Mouse (Mus musculus): ENCODE measurements around the gene Ccer1.

The Ccer1 gene

DNA sequence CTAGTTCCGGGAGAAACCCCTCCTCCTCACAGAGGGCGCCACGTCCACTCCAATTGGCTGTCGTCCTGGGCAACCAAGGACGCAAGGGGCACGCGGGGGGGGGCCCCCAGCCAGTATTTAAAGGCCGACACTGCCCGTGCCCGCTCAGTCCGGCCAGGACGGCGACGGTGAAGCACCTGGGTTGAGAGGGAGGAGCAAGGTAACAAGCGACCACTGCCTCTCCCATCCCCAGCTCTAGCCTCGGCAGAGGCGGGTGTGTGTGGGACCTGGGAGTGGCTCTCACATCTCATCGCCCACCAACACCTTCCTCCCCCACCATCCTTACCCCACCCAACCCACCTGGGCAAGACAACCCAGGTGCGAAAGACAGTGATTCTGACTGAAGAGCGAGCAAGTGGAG lies at the start of gene Ccer1:
Gene Ccer1, plus strand, starts transcription at position 147 of the 400 bp plus-strand sequence.
- POLR2A ChIA-PET, result no interaction called here
- CTCF ChIA-PET, result interaction anchor here in 3 of 4 experiments (0.5 to 0.7 kb wide), 3 partner anchors 317 to 786 kb away, joined by 3 to 7 read pairs (median 4); no protein-coding TSS in a partner anchor

DNA sequence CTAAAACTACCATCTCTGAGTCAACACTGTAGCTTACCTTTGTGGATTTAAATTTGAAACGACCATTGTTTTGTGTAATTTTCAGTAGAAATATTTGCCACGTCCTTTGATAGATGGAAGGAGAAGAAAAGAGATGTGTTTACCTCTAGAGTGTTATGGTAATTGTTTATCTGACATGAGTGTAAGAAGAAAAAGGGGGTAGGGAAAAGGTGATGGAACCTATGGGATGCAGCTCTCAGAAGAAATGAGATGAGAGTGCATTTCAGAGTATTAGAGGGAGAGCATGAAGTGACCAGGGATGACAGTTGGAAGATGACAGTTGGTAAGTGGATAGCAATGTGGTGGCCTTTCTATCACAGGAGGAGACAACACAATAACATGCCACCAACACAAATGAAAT lies 49.1 kb upstream of the Ccer1 start, which contains the start of gene Epyc:
Gene Epyc, plus strand, starts transcription at position 301 of the 400 bp plus-strand sequence.
- CTCF ChIA-PET, result no interaction called here

DNA sequence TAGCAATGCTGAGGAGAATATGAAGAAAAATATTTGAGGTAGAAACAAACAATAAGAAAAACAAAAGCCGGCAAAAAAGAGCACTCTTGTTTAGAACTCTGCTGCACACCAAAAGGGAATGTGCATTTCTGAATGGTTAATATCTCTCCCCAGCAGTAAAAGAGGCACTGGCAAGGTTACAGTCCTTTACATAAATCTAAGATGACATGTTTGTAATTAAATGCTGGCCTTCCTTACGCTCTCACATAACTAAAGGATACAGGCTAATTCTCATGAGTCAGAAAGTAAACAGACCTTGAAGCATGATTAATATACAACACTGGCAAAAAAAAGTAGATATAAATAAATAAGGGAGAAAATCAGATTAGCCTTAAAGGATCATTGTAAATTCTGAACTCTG lies 42.5 kb upstream of the Ccer1 start:
- POLR2A ChIA-PET, result no interaction called here

More for the DNA sequence above, 49.1 kb upstream of the Ccer1 start, which contains the start of gene Epyc:
- POLR2A ChIA-PET, result no interaction called here

DNA sequence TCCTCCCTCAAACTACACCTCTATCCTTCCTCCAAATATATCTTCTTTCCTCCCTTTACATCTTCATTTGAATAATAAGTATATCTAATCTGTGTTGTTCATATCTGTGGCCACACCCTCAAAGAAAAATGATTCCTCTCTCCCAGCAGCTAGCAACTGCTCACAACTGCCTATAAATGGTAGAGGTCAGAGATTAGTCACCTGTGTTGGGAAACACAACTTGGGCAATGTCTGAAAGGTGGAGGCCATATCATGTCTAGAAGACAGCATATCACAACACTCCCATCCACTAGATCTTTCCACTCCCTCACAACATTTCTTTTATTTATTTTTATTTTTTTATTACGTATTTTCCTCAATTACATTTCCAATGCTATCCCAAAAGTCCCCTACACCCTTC lies 33.4 kb upstream of the Ccer1 start:
- ChIA-PET POLR2A (no interaction called here), CTCF (interaction anchor here in 1 of 4 experiments (0.9 kb wide), 1 partner anchor 46 kb away, joined by 7 read pairs; no protein-coding TSS in a partner anchor)

More for the DNA sequence above, 42.5 kb upstream of the Ccer1 start:
- CTCF ChIA-PET, result no interaction called here

DNA sequence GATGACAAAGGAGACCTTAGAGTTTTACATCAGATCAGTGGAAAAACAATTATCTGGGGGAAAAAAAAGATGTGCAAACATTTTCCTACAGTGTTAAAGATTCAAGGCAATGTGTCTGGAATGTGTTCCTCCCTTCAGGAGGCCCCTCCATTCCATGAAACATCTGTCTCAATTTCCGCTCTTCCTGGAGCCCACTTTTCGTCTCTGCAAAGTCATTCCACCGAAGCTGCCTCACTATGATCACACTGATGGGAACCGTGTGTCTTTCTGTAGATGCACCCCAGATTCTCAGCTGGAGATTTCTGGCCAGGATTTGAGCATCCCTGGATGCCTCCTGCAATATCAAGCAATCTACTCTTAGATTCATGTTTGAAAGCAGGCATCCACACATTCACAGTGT lies 24.2 kb upstream of the Ccer1 start:
- ChIA-PET CTCF (no interaction called here), POLR2A (no interaction called here)

DNA sequence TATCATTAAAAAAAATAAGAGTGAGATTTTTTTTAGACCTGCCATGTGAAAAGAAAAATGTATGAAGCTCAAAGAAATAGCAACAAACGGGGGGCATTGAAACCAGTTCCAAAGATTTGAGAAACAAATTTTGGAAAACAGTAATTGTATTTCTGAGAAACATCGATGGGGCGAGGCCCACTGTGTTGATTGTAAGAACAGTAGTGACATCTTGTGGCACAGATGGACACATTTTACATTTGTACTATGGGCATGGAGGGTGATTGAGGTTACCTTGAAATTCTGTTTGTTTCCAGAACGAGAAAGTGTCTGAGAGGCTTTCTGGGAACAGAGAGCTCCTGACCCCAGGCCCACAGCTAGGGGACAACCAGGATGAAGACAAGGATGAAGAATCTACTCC lies 22.7 kb upstream of the Ccer1 start:
- POLR2A ChIA-PET, result no interaction called here
- CTCF ChIA-PET, result no interaction called here

DNA sequence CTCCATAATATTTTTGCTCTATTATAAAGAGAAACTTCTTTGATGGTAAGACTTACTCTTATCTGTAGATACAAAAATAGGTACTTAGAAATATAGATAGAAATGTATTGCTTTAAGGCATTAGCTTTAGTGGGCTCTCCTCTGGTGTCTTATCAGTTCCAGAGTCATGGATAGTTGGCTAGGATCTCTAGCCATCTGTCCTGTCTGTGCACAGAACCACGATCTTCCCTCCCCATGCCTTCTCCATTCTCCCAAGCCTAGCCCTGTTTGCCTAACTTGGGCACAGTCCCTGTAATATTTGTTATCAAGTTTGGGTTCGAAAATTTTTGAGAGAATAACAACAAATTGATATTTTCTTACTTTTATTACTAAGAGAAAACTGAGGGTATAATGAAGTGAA lies 19.6 kb upstream of the Ccer1 start:
- CTCF ChIA-PET, result no interaction called here
- POLR2A ChIA-PET, result no interaction called here

DNA sequence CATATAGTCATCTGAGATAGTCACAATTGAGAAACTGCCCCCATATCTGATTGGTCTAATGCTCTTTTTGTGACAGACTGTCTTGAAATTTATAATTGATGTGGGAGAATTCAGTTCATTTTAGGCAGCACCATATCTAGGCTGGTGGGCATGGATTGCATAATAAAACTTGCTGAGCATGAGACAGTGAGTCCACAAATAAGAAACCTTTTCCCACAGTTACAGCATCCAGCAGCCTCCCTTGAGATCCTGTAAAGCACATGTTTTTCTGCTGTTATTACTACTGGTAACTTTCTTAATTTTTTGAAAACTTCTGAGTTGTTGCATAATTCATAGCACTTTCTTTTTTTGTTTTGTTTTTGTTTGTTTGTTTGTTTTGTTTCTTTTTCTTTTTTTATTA lies 9.9 kb upstream of the Ccer1 start:
- ChIA-PET POLR2A (no interaction called here), CTCF (no interaction called here)

DNA sequence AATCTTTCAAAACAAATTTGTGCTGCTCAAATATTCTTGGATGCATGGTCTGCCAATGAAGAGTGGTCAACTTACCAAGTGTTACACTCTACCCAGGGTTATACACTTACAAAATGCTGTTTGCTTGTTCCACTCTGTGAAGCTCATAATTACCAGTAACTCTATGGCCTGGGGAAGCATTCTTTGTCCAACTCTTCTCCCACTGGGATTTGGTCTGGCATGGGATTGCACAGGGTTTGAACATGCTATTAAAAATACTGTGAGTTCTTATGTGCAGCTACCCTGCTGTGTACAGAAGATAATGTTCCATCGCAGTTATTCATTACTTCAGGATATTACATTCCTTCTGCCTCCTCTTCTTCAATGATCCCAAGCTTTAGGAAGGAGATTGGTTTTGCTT lies 5.7 kb upstream of the Ccer1 start:
- POLR2A ChIA-PET, result no interaction called here
- CTCF ChIA-PET, result no interaction called here

DNA sequence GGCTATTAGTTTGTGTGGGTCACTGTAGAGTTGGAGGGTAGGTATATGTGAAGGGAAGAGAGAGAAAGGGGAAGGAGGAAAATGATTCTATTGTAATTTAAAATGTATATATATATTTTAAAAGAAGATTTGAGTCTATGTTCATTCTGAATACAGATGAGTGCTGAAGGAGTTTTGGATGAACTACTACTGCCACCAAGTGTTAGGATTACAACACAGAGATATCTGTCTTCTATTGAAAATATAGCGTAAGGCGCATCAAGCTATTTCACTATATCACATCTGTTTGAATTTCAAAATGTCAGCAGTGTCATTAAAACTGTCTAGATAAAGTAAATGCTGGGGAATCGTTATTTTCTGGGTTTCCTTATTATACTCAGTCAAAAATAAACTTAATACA lies 3.4 kb upstream of the Ccer1 start:
- ChIA-PET POLR2A (no interaction called here), CTCF (no interaction called here)

DNA sequence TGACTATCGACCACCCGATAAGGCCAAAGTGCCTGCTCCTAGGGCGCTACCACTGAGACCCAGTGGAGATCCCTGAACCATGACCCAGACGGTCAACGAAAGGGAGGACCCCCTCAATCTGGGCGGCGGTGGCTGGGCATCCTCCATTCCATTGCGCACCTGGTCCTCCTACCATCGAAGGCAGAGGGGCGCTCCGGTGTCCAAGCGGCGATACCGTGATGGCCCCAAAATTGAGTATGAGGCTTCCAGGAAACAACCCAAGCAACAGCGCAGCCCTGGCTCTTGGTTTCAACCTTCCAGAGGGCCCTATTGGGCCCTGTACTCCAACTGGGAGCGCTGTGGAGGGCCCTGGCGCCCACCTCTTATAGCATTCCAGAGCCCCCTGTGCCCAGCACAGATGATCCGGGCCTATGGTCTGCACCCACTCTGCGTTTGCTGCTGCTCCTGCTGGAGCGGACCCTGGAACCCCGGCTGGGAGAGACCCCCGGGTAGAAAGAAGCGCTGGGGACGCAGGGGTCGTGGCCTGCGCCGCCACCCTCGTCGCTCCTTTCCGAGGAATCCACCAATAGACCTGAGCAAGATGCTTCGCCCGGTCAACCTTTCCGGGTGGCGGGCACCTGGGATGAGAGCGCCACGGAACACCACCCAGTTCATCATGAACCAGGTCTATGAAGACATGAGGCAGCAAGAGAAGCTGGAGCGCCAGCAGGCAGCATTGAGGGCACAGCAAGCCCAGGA lies 708 bp downstream of the Ccer1 start:
- CTCF ChIA-PET, result no interaction called here
- POLR2A ChIA-PET, result no interaction called here

DNA sequence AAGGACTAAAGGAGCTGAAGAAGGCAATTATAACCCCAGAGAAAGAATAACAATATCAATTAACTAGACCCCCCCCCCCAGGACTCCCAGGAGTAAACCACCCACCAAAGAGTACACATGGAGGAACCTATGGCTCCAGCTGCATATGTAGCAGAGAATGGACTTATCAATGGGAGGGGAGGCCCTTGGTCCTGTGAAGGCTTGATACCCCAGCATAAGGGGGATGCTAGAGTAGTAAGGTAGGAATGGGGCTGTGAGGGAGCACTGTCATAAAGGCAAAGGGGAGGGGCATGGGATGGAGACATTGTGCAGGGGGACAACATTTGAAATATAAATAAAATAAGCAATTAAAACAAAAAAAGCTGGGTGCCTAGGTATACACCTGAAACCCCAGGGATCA lies 9.5 kb downstream of the Ccer1 start:
- POLR2A ChIA-PET, result no interaction called here
- CTCF ChIA-PET, result interaction anchor here in 1 of 4 experiments (0.6 kb wide), 1 partner anchor 13 kb away, joined by 3 read pairs; no protein-coding TSS in a partner anchor

DNA sequence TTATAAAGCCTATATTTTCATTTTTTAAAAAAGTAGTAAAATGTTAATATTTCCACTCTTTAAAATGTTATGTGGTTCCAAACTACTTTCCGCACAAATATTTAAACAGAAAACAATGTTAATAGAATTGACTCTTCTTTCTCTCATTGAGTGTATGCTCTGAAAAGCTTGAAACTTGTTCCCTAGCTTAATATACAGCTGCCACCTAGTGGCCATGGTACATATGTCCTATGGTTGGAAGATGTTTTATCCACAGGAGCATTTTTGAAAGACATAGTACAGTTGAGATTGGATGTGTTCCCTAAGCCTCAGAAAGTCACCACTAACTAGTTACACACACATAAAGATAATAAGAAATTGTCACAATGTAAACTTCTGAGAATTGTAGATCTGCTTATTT lies 11.7 kb downstream of the Ccer1 start:
- ChIA-PET CTCF (interaction anchor here (0.6 to 1.1 kb wide), 9 partner anchors 8 to 359 kb away, joined by 3 to 6 read pairs (median 3); no protein-coding TSS in a partner anchor), POLR2A (no interaction called here)

DNA sequence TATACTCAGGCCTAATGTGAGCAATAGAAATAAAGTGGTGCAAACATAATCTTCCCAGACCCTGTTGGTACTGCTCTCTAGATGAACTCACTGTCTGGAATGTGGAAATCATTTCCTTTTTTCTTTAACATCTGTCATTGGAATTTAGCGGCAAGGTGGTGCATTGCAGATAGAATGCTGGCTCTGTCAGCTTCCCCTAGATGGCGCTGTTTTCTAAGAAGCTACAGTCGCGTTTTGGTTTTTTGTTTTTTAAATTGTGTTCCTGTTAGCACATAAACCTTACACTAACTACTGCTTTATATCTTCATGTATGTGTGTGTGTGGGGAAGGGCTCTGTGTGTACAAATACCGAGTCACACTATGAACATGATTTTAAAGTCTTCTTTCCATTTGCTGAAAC lies 19.8 kb downstream of the Ccer1 start:
- POLR2A ChIA-PET, result interaction anchor here in 2 of 4 experiments (0.6 kb wide), 2 partner anchors 114 to 337 kb away, joined by 7 to 8 read pairs; no protein-coding TSS in a partner anchor
- CTCF ChIA-PET, result interaction anchor here in 3 of 4 experiments (0.6 to 1.0 kb wide), 7 partner anchors 8 to 1573 kb away, joined by 3 to 4 read pairs (median 3); no protein-coding TSS in a partner anchor

DNA sequence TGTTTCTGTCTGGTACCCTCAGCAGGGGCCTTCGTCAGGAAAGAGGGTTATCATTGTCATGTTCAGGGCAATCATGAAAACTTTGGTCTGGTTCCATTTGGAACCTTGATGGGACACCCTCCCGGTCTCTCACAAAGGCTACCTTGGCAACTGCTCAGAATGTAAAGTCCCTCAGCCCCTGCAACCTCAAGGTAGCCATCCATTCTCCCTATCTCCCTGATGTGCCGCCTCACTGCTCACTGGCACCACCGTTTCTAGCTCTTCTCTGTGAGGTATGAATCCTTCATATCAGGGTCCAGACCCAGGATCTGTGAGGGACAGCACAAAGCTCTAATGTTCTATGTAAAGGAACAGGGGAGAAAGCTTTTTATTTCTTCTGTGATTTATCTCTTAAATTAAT lies 21.7 kb downstream of the Ccer1 start:
- ChIA-PET POLR2A (no interaction called here), CTCF (interaction anchor here in 1 of 4 experiments (0.6 to 1.3 kb wide), 2 partner anchors 10 to 13 kb away, joined by 3 read pairs; no protein-coding TSS in a partner anchor)

DNA sequence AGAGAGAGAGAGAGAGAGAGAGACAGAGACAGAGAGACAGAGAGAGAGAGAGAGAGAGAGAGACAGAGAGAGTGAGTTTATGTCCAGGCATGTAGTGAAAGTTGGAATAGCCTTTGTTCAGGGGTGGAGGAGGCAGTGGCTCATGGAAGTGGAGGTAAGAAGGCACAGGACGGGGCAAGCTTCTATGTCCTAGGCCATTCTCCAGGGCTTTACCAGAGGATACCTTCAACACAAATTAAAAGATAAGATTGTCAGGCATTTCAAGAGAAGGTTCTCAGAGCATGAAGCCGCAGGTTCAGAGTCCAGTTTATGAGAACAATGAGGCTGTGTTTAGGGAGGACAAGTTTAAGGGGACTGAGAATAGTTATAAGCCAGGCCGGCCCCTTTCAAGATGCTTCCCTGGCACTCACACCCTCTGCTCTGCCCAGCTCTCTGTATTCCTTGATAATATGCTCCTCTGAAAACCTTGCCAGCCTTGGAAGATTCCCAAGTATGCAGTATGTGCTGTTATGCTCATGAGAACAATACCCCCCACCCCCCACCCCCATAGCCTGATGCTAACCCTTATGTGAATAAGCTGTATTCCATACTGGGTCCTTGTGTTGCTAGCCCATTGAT lies 22.5 kb downstream of the Ccer1 start:
- ChIA-PET POLR2A (no interaction called here), CTCF (interaction anchor here in 2 of 4 experiments (0.6 to 1.3 kb wide), 3 partner anchors 11 to 74 kb away, joined by 3 to 4 read pairs (median 3); no protein-coding TSS in a partner anchor)

DNA sequence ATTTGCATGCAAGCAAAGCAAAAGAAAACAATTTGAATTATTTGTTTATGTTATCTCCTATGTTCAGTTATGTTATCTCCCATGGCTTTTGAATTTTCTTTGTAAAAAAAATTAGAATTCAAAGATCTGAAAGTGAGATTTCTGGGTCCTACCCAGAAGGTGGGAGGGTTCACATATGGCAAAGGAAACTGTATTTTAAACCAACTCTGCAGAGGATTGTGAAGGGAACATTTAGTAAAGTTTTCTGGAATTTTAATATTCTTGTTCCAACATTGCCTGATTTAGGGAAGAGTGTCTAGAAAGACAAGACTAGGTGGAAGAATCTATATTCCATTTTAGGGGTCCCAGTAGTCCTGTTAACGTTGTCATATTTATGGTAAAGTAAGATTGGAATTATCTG lies 24.4 kb downstream of the Ccer1 start:
- CTCF ChIA-PET, result no interaction called here
- POLR2A ChIA-PET, result no interaction called here

DNA sequence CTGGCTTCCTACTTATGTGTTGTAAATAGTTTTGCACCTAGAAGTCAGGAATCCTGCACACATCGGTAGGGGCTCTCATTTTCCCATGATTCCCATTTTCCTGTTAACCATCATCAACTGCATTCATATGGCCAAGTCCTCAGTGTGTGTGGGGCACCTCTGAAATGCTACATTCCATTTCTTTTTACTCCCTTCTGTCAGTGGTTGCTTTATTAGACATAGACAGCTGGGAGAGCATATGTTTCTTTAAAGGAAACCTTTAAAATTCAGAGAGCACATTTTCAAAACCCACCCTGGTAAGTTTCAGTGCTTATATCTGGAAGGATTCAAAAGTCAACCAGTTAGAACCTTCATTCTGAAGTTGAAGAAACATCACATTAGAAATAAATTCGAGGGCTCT lies 25.2 kb downstream of the Ccer1 start:
- ChIA-PET POLR2A (no interaction called here), CTCF (no interaction called here)

DNA sequence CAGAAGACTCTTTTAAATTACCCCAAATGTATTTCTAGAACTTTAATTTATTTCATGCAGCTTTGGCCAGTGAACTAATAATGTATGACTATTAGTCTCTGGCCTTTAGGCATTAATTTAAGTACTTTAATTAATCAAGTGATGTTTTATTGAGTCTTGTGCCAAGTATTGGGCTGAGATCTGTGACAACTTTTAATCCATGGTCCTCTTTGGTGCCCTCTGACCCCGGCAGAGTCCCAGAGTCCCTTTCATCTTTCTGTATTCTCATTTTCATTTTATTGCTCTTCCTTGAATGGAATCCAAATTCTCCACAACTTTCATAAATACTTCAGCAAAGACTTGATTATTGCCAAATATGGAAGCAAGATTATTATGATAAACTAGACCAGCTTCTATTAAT lies 27.8 kb downstream of the Ccer1 start:
- POLR2A ChIA-PET, result no interaction called here
- CTCF ChIA-PET, result no interaction called here

DNA sequence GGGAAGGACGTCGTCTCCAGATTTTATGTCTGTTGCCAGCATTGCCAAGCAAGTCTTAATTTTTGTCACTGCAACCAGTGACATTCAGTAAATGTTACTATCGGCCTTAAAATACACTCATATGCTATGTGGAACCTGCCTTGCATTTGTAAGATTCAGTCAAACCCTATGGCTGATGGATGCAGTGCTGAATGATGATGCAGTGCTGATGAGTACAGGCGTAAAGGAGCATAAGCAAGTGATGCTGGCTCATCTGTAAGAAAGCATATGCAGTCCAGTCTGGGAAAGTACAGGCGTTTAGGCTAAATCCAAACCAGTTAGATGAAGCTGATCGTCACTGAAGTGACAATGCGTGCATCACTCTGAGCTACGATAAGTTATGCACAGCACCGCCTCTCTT lies 29.9 kb downstream of the Ccer1 start:
- ChIA-PET CTCF (no interaction called here), POLR2A (no interaction called here)

DNA sequence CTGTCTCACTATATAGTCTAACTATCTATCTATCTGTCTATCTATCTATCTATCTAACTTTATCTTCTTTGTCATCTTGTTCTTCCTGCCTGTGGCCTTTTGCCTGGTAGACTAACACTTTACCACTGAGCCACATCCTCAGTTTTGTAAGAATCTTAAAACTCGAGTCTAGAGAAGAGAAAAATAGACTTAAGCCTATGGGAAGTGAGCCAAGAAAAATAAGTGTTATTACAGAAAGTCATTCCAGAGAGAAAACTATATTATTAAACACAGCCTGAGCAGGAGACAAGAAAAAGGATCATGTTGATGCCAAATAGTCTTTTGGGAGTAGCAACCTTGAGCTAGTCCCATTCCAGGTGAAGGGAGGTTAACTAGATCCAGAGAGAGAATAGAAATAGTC lies 33.1 kb downstream of the Ccer1 start:
- CTCF ChIA-PET, result no interaction called here

More for the DNA sequence above, 33.1 kb downstream of the Ccer1 start:
- POLR2A ChIA-PET, result no interaction called here
